Mouse (Mus musculus) cortical plate, adult 2 months (tissue): Measurements from ENCODE around the gene Sult6b2.

ENCODE experiments used
- CTCF ChIP-seq: fragments of 200-500 bp; IDR thresholded peaks from 2 replicates; pipeline ENCODE4 v1.5.1; 2011; ENCODE audit warnings: mild to moderate bottlenecking, control low read depth, low read length; ENCODE audit not compliant: insufficient read depth; ENCODE audit errors: extremely low read depth
- POLR2A ChIP-seq: fragments of 200-500 bp; IDR thresholded peaks from 2 replicates; pipeline ENCODE4 v1.6.1; 2011; ENCODE audit warnings: mild to moderate bottlenecking, low read length, control low read depth; ENCODE audit not compliant: insufficient read depth; ENCODE audit errors: extremely low read depth

DNA sequence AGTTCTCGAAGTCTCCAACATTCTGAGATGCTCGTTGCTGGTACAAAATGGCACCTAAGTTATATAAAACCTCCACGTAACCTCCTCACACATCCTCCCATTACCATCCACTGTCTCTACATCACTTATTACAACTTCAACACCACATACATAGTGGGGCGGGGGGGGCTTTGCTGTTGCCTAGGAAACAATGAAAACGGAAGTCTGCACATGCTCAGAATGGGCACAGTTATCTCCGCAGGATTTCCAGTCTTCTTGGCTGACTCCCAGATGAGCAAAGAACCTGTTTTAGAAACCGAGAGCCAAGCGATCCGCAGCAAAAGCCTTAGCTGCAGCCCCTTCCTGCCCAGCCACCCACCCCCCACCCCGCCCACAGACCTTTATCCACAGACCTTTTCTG, 14.6 kb downstream of the Sult6b2 start:
- TF ChIP-seq CTCF (no peak), POLR2A (no peak)
